Mouse (Mus musculus) kidney, embryonic 15.5 days (tissue): ENCODE data around the gene Sec22c. TPM values are rescaled to one million over a fixed set of nuclear protein-coding genes. Genes with fewer than 3 reads are reported as not detected.

Experiments used
- ATAC-seq: fragments of 200-750 bp; cut with Nextera tagmentation; replicated peaks from 2 replicates; pipeline ENCODE4 v1.8.0; 2017; ENCODE audit warnings: moderate TSS enrichment; ENCODE audit not compliant: low FRiP score
- H3K27ac ChIP-seq: fragments of 300-500 bp; sonication (generic); 2 replicates; pipeline ENCODE4 v1.5.1; 2015; ENCODE audit warnings: mild to moderate bottlenecking, inconsistent platforms
- H3K27me3 ChIP-seq: fragments of 300-500 bp; sonication (generic); 2 replicates; pipeline ENCODE4 v1.6.1; 2015; ENCODE audit warnings: inconsistent platforms
- H3K36me3 ChIP-seq: fragments of 300-500 bp; sonication (generic); 2 replicates; pipeline ENCODE4 v1.6.1; 2015; ENCODE audit warnings: inconsistent platforms
- H3K4me1 ChIP-seq: fragments of 300-500 bp; sonication (generic); 2 replicates; pipeline ENCODE4 v1.6.1; 2015; ENCODE audit warnings: inconsistent platforms
- H3K4me2 ChIP-seq: fragments of 300-500 bp; sonication (generic); 2 replicates; pipeline ENCODE4 v1.6.1; 2015; ENCODE audit warnings: moderate library complexity, mild to moderate bottlenecking, inconsistent platforms
- H3K4me3 ChIP-seq: fragments of 300-500 bp; sonication (generic); replicated peaks from 2 replicates; pipeline ENCODE4 v1.5.1; 2015; ENCODE audit warnings: mild to moderate bottlenecking, inconsistent platforms
- H3K9ac ChIP-seq: fragments of 300-500 bp; sonication (generic); 2 replicates; pipeline ENCODE4 v1.6.1; 2015; ENCODE audit warnings: mild to moderate bottlenecking, inconsistent platforms
- H3K9me3 ChIP-seq: fragments of 300-500 bp; sonication (generic); replicated peaks from 2 replicates; pipeline ENCODE4 v1.6.1; 2016; ENCODE audit warnings: inconsistent platforms
- WGBS: fragments of 180-500 bp; shearing (Covaris S2); methylation state at CpG from one replicate; pipeline ENCODE4 v1.1.7; 2015; ENCODE audit warnings: mixed read lengths; 5-methylcytosine and 5-hydroxymethylcytosine counted together
- polyA plus RNA-seq: library from polyadenylated mRNA; unstranded; fragments of >200 nt; fragmentation: Nextera tagmentation; extraction: Ambion mirVana; gene quantifications from 2 replicates; pipeline ENCODE4 v1.2.1, GENCODE M21; 2015

Sec22c gene
- polyA plus RNA-seq, 1 experiment from 2014 or later: 10.6 TPM

DNA sequence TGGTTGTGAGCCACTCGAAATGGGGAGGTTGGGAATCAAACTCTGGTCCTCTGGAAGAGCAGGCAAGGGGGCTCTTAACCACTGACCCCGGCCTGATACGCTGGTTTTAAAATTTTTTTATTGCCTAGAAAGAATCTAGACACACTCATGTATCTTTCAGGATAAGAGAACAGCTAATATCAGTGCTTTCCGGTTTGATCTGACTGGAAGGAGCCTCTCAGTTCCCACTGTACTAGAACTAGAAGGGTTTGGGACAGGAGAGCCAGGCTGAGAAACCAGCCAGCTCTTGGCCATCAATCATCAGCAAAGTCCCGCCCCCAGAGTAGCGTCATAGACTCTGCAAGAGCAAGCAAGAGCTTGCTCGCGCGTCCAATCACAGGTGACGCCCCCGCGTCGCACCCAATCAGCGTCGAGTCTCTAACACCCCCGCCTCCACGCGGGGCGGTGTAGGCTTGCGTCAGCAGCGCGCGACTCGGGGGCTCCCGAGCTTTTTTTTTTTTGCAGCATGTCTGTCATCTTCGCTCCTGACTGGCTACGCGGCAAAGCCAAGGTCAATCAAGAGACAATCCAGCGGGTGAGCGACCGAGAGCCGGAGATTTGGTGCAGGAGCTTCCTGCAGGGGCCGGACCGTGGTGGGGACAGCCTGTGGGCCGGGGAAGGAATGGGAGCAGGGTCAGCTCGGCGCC, 4.8 kb upstream of the Sec22c start, which contains the start of gene Ss18l2:
TSS of gene Ss18l2 (plus strand) at position 432 of the 686 bp plus-strand sequence.
- peak within 1 kb of the TSS; percentile 68 for H3K4me3 ChIP-seq
- peak; percentile 94 for ATAC-seq
- H3K27ac ChIP-seq: peak within 1 kb of the TSS; percentile 95
- H3K4me2 ChIP-seq: peak within 1 kb of the TSS; percentile 82
- H3K27me3 ChIP-seq: no peaks in the 10 kb centered on the region
- H3K36me3 ChIP-seq: peaks cover 15% of the 10 kb centered on the region
- peak within 1 kb of the TSS; percentile 88 for H3K9ac ChIP-seq
- no peaks in the 10 kb centered on the region for H3K9me3 ChIP-seq
- WGBS: 4% methylated on average over 37 of the region's 37 CpGs
- H3K4me1 ChIP-seq: peaks cover 47% of the 10 kb centered on the region

DNA sequence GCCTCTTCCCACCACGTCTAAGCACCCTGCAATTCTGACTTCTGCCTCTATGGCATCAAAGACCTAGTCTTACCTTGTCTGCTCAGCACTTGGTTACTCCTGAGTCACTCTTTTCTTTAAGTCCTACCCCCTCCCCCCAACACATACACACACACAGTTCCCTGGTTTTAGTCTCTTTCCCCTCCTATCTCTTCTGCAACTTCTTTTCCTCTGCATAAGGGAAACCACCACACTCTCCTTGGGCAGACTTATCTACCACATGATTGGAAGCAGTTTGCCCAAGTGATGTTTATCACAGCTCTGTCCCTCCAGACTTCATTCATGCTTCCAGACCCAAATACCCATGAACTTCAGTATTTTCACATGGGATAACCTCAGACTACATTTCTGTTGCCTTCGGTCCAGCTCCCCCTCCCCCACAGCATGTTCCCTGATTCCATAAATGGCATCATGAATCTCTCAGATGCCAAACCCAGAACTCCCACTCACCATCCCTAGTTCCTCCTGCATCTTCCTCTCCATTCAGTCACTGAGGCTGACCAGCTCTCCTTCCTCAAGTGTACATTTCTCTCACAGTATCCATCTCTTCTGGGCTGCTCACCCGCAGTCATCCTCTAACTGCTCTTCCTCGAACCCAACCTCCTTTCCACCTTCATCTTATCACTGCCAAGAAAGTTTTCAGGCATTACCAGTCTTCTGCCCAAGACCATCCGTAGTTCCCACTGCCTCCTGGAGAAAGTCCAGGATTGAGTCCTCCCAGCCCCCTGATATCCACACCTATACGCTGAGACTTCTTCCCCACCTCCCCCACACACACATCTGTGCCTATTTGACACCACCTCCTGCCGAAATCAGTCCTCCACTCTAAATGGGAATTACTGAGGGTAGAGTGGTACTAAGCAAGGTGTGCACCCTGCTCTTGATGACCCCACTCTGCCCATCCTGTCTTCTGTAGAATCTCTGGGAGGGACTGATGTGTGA, 3.5 kb upstream of the Sec22c start:
- no peaks in the 10 kb centered on the region for H3K27me3 ChIP-seq
- peak overlapping the region; percentile 95; the same call in 1 of the 2 replicates for H3K27ac ChIP-seq
- 56% methylated on average over 7 of the region's 7 CpGs for WGBS
- H3K4me2 ChIP-seq: no peak overlapping the region
- peaks cover 14% of the 10 kb centered on the region for H3K36me3 ChIP-seq
- peaks cover 54% of the 10 kb centered on the region for H3K4me1 ChIP-seq
- ATAC-seq: no peak
- H3K9ac ChIP-seq: no peak overlapping the region
- no peaks in the 10 kb centered on the region for H3K9me3 ChIP-seq
- no peak overlapping the region for H3K4me3 ChIP-seq

DNA sequence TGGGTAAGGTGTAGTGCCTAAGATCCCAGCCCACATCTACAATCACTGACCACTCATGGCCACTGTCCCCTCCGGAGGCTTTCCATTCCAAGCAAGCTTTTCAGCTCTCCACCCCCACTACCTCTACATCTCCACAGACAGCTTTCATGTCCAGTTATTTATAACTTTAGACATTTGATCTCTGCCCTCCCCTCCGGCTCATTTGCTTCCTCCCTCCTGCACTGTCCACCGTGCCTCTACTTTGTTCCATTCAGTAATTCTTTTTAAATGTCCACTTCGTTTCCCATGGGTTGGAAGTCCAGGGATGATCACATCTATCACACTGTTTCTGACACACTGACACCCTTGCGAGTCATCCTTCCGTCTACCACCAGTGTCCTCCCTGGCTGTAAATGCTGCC, 2.5 kb upstream of the Sec22c start:
- Histone ChIP-seq H3K36me3 (peaks cover 4% of the 10 kb centered on the region; the same call in 1 of the 2 replicates), H3K9ac (no peak overlapping the region), H3K27me3 (no peaks in the 10 kb centered on the region), H3K27ac (peak overlapping the region; percentile 61), H3K4me1 (peaks cover 57% of the 10 kb centered on the region), H3K4me3 (no peak overlapping the region), H3K4me2 (peak overlapping the region; percentile 31), H3K9me3 (no peaks in the 10 kb centered on the region)
- no peak for ATAC-seq
- whole genome bisulfite sequencing: 18% methylated on average over 6 of the region's 6 CpGs

DNA sequence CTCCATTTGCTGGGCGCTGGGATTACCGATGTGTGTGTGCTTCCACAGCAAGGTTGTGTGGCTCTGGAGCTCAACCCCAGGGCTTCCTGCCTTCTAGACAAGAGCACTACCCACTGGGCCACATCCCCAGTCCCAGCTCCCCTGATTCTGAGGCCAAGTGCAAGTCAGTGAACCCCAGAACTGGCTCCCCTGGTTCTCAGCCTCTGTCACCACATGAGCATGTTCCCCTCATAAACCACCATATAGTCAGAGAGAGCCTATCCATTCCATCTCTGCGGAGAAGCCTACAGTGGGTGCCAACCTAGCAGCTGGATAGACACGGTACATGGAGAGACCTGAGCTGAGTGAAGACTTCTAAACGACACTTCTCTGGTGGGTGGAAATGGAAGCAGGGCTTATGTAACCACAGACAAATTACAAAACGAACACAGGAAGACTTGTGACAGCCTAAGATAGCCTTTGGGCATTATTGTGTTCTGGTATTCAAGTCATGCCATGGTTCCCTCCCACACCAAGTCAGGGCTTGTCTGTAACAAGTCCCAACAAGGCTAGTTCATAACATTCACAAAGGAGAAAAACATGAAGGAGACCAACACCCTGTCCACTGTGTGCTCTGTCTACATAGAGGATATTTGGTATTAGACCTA, 862 bp upstream of the Sec22c start:
- H3K27ac ChIP-seq: no peak overlapping the region
- H3K9me3 ChIP-seq: no peaks in the 10 kb centered on the region
- no peak overlapping the region for H3K9ac ChIP-seq
- 0 out of 2 replicates have a peak overlapping the region, but pooled peaks have one; percentile 92 for H3K4me3 ChIP-seq
- H3K4me1 ChIP-seq: peaks cover 43% of the 10 kb centered on the region
- H3K4me2 ChIP-seq: no peak overlapping the region
- no peaks in the 10 kb centered on the region for H3K27me3 ChIP-seq
- ATAC-seq: no peak
- WGBS: 78% methylated on average over 6 of the region's 6 CpGs
- H3K36me3 ChIP-seq: no peaks in the 10 kb centered on the region

DNA sequence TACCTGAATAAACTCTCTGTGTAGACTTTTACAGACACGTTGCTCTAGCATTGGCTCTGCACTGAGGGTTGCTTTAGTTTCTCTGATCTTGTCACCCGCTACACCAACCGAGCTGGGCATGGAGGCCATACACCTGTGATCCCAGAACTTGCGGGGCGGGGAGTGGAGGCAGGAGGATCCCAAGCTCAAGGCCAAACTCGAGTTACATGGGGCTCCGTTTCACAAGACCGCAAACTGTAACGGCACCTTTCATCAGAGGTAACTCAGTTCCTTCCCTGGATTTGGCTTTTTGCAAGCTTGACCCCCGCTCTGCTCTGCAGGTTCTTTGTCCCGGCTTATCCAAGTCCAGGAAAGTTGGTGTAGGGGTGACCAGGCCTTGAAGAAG, 1.0 kb downstream of the Sec22c start:
- whole genome bisulfite sequencing: 24% methylated on average over 11 of the region's 11 CpGs
- H3K9ac ChIP-seq: peak overlapping the region; percentile 55
- 0 out of 2 replicates have a peak, but pooled peaks cover 3% of the 10 kb centered on the region for H3K36me3 ChIP-seq
- no peaks in the 10 kb centered on the region for H3K27me3 ChIP-seq
- no peaks in the 10 kb centered on the region for H3K9me3 ChIP-seq
- peak overlapping the region; percentile 77 for H3K4me2 ChIP-seq
- H3K27ac ChIP-seq: peak overlapping the region; percentile 79; the same call in 1 of the 2 replicates
- peak overlapping the region; percentile 92 for H3K4me3 ChIP-seq
- ATAC-seq: no peak
- H3K4me1 ChIP-seq: peaks cover 32% of the 10 kb centered on the region

DNA sequence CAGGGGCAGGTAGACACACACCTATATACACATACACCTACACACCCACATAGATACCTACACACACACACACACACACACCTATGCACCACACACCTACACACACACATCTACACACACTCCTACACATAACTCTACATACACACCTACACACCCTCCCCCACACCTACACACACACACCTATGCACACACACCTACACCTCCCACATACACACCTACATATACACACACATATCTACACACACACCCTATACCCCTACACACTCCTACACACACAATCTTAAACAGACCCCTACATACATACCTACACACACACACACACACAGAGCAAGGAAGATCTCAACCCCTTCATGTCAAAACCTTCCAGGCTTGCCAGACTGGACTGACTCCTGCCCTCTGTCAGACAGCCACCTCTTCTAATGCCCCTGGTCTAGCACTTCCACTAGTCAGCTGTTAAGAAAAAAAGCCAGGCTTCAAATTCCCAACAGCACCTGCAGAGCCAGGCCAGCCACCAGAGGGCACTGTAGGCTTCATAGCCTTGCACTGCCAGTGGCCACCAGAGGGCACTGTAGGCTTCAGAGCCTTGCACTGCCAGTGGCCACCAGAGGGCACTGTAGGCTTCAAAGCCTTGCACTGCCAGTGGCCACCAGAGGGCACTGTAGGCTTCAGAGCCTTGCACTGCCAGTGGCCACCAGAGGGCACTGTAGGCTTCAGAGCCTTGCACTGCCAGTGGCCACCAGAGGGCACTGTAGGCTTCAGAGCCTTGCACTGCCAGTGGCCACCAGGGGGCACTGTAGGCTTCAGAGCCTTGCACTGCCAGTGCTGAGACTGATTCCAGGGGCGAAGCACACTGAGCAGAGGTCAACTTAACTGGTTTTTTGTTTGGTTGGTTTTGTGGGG, 7.9 kb downstream of the Sec22c start:
- no peak overlapping the region for H3K4me3 ChIP-seq
- H3K36me3 ChIP-seq: peaks cover 19% of the 10 kb centered on the region; the same call in 1 of the 2 replicates
- WGBS: 100% methylated on average over 1 of the region's 1 CpGs
- H3K9me3 ChIP-seq: no peaks in the 10 kb centered on the region
- H3K4me1 ChIP-seq: no peaks in the 10 kb centered on the region
- no peak overlapping the region for H3K9ac ChIP-seq
- no peaks in the 10 kb centered on the region for H3K27me3 ChIP-seq
- no peak overlapping the region for H3K4me2 ChIP-seq
- ATAC-seq: 0 out of 2 replicates have a peak, but pooled peaks have one; percentile 12
- H3K27ac ChIP-seq: no peak overlapping the region

DNA sequence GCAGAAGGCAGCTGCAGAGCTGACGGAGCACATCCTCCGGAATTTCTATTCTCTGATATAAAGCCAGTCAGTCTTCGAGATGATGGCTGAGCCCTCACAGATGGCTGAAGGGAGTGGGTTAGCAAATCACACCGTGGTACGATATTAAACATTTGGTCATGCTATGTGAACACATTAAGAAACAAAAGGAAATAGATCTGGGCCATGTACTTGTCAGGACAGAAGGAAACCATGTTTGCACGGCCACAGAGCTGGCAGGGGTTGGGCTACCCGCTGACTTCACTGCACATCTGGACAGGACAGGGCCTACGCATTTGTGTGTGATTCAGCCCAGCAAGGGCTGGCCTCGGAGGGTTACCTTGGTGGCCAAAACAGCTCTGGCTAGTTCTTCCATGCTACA, 8.7 kb downstream of the Sec22c start:
- 86% methylated on average over 9 of the region's 9 CpGs for WGBS
- Histone ChIP-seq H3K9ac (no peak overlapping the region), H3K4me3 (no peak overlapping the region), H3K4me1 (no peaks in the 10 kb centered on the region), H3K27me3 (no peaks in the 10 kb centered on the region), H3K36me3 (peaks cover 24% of the 10 kb centered on the region), H3K27ac (no peak overlapping the region), H3K9me3 (no peaks in the 10 kb centered on the region), H3K4me2 (no peak overlapping the region)
- no peak for ATAC-seq

DNA sequence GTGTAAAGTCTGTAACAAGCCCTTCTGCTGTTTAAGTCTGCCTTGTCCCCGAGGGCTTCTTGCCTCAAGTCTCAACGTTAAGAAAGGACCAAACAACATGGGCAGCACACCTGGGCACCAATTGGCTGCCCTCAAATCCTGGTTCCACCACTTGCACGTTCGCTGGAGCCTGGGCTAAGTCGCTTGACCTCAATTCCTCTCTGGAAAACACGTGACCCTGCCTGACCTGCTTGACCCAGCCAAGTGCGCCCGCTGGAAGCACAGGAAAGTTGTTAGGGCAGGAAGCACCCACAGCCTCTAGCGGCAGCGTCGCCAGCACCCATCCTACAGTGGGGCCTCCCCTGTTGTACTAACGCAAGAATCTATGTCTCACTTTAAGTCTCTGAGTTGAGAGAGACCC, 10.6 kb downstream of the Sec22c start:
- peaks cover 29% of the 10 kb centered on the region for H3K36me3 ChIP-seq
- 72% methylated on average over 12 of the region's 12 CpGs for WGBS

DNA sequence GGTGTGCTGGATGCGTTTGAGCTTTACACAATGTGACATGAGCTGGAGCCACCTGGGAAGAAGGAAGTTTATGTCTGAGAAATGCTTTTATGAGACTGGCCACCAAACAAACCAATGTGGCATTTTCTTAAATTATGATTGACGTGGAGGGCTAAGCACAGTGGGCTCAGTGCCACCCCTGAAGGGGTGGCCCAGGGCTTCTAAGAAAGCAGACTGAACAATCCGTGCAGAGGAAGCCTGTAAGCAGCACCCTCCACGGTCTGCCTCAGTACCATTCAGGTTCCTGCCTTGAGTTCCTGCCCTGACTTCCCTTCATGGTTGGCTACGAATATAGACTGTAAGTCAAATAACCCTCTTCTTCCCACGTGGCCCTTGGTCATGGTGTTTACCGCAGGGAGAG, 14.6 kb downstream of the Sec22c start:
- 94% methylated on average over 7 of the region's 7 CpGs for WGBS
- H3K36me3 ChIP-seq: peaks cover 36% of the 10 kb centered on the region
- H3K9me3 ChIP-seq: no peaks in the 10 kb centered on the region
- no peak for ATAC-seq
- no peak overlapping the region for H3K27ac ChIP-seq
- no peak overlapping the region for H3K9ac ChIP-seq
- H3K4me2 ChIP-seq: no peak overlapping the region
- H3K27me3 ChIP-seq: no peaks in the 10 kb centered on the region
- no peak overlapping the region for H3K4me3 ChIP-seq
- H3K4me1 ChIP-seq: no peaks in the 10 kb centered on the region

More for the DNA sequence above, 10.6 kb downstream of the Sec22c start:
- no peak for ATAC-seq
- H3K27ac ChIP-seq: no peak overlapping the region
- H3K4me1 ChIP-seq: no peaks in the 10 kb centered on the region
- no peak overlapping the region for H3K9ac ChIP-seq
- no peak overlapping the region for H3K4me2 ChIP-seq
- H3K9me3 ChIP-seq: no peaks in the 10 kb centered on the region
- no peak overlapping the region for H3K4me3 ChIP-seq
- no peaks in the 10 kb centered on the region for H3K27me3 ChIP-seq

DNA sequence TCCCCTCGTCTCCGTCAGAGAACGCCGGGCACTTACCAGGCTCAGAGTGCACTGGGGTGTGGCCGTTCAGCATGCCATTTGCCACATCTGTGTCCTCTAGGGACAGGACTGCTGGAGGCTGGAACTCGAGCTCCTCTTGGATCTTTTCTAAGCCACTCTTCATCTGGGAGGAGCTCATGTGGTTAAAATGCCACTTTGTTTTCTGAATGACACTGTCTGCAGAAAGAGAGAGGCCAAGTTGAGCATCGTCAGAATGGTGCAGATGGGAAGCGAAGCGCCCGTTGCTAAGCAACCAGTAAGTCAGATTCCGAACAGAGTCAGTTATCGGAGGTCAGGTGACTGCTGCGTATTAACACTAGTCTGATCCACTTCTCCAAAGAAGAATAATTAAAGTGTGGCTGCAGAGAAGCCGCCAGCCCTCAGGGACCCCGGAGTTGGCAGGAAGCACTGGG, 15.1 kb downstream of the Sec22c start:
- 56% methylated on average over 15 of the region's 15 CpGs for WGBS
- no peaks in the 10 kb centered on the region for H3K27me3 ChIP-seq

DNA sequence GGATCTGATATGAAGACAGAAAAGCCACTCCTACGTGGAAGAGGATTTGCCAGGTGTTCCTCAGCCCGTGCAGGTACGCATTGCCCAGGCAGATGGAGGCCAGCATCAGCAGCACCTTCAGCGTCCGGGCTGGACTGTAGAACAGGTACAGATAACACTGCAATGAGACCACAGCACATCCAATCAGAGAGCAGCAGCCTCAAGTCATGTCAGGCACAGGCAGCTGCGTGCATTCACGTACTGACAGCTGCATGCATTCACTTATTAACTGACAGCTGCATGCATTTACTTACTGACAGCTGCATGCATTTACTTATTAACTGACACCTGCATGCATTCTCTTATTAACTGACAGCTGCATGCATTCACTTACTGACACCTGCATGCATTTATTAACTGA, 20.6 kb downstream of the Sec22c start:
- no peak for ATAC-seq
- H3K27ac ChIP-seq: no peak overlapping the region
- H3K36me3 ChIP-seq: peaks cover 52% of the 10 kb centered on the region
- 80% methylated on average over 7 of the region's 7 CpGs for WGBS
- no peak overlapping the region for H3K4me3 ChIP-seq
- H3K4me1 ChIP-seq: 0 out of 2 replicates have a peak, but pooled peaks cover under 1% of the 10 kb centered on the region
- no peaks in the 10 kb centered on the region for H3K27me3 ChIP-seq
- H3K4me2 ChIP-seq: no peak overlapping the region
- H3K9me3 ChIP-seq: no peaks in the 10 kb centered on the region
- H3K9ac ChIP-seq: no peak overlapping the region

More for the DNA sequence above, 15.1 kb downstream of the Sec22c start:
- no peak overlapping the region for H3K4me2 ChIP-seq
- H3K27ac ChIP-seq: no peak overlapping the region
- no peaks in the 10 kb centered on the region for H3K4me1 ChIP-seq
- ATAC-seq: no peak
- peaks cover 39% of the 10 kb centered on the region for H3K36me3 ChIP-seq
- H3K9ac ChIP-seq: no peak overlapping the region
- H3K4me3 ChIP-seq: no peak overlapping the region
- H3K9me3 ChIP-seq: no peaks in the 10 kb centered on the region
